Mouse (Mus musculus) frontal cortex, postnatal 36 days (tissue): ENCODE results near the gene Pdrg1.

Experiments used
- DNase-seq, 2 experiments: peaks; one replicate each; pipeline ENCODE4 v3.0.0; 2022; ENCODE audit warnings: low spot score in 2 of 2

The Pdrg1 gene

GRCm38 (mm10) chr2:153014758-153015593, at the start of gene Pdrg1:
Gene Pdrg1, minus strand, starts transcription at chr2:153015427.
- DNase-seq: peak; percentile 96

- DNase-seq: no peak
These were observed 49.2 kb upstream of the Pdrg1 start for GRCm38 (mm10) chr2:153064190-153064970.

DNA sequence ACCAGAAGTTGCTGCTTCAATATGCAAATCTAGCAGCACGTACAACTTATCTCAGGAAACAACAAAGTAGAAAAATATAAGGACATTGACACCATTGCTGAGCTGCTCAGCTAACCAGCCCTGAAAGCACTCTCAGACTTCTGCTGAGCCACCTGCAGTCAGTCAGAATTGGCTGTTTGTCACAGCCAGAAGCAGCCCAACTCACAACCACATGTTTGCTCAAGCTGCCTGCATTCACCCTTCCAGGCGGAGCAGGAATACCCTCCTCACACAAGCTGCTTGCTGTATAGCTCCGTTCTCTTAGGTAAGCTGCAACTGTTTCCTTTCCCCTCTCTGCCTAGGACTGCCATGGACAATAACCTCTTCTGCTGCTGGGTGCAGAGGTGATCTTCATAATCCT, 48.2 kb upstream of the Pdrg1 start:
- DNase-seq: no peak

- DNase-seq: no peak
These were observed 45.0 kb upstream of the Pdrg1 start for GRCm38 (mm10) chr2:153060216-153060615.

DNA sequence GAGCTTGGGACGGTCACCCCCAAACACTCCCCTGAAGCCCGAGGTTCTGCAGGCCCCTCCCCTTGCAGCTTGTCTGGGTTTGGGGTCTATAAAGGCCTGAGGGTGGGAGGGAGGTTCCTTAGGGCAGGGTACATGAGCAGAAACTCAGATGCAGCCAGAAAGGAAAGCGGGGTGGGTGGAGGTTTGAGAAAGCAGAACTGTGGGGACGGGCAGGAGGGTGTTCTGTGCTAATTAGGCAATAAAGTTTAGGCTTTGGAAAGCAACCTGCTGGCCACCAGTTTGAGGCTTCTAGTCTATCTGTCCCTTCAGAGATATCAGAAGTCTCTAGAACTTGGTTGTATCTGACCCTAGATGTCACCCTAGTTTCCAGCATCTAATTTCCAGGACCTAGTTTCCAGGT, 43.1 kb upstream of the Pdrg1 start:
- no peak for DNase-seq

GRCm38 (mm10) chr2:153055270-153055920, 40.2 kb upstream of the Pdrg1 start:
- no peak for DNase-seq

DNA sequence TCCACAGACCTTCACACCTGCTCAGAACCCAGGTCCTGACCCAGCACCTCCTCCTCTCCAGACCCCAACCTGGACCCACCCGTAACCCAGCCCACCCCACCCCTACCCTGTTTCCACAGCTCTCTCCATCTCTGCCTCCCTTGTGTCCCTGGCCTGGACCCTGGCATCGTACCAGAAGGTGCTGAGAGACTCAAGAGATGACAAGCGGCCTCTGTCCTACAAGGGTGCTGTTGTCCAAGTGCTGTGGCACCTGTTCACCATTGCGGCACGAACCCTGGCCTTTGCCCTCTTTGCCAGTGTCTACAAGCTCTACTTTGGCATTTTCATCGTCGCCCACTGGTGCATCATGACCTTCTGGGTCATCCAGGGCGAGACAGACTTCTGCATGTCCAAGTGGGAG, 38.7 kb upstream of the Pdrg1 start:
- no peak for DNase-seq

- no peak for DNase-seq
These were observed 37.6 kb upstream of the Pdrg1 start for GRCm38 (mm10) chr2:153052700-153053351.

DNA sequence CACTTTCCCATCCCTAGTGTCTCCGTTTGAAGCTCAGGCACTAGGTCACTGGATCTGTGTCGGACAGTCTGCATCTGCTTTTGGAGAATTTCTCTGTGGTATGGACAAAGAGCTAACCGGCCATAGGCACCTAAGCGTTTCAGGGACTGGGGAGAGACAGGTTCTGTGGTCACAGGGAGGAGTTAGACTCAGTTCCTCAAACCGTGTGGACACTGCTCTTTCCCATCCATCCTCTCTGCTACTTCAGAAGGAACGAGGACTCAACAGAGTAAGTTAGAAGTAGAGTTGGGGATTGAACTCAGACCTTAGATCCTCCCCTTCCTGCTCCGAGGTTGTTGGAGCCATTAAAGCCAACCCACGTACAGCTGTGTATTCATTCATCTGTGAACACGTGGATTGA, 36.3 kb upstream of the Pdrg1 start:
- DNase-seq: no peak

- no peak for DNase-seq
These were observed 35.9 kb upstream of the Pdrg1 start for GRCm38 (mm10) chr2:153051095-153051494.

DNA sequence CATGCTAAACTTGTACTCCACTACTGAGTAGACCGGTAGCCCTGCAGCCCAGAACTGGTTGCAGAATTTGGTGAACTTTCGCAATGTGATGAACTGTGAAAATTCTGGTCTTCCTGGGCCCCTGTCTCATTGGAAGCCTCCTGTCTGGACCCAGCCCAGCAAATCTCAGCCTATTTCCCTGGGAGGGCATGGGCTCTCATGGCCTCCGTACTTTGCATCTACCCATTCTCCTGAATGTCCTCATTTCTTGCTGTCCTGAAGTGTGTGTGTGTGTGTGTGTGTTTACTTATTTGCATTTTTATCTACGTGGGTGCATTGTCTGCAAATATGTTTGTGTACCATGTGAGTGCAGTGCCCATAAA, 34.8 kb upstream of the Pdrg1 start:
- DNase-seq: no peak

DNA sequence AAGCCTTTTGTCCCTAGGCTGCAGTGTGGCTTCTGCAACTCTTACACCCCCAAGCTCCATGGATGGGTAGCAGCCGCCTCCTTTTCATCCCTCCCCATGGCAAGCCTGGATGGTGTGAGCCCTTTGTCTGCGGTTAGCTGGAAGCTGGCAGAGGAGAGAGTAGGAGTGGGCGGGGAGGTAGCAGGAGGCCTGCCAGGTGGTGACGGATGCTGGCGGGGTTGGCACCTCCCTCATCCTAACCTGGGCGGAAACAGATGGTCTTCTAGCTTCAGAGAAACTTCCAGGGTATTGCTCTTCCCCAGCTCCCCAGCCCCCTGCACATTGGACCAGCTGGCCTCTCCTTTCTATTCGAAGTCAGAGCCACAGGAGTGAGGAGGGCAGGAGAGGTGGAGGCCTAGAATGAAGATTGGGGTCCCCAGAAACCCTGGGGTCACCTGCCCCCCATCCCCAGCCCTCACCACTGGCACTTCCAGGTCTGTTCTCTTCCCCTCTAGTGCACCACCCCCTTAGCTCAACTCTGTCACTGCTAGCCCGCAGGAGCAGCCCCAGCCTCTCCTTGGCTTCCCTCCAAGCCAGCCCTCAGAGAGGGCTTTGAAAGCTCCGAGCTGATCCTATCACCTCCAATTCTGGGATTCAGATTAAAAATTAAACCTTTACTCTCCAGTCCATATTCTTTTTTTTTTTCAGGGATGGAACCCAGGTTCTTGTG, 34.2 kb upstream of the Pdrg1 start:
- DNase-seq: peak; percentile 59 to 72

GRCm38 (mm10) chr2:153047828-153048465, 32.7 kb upstream of the Pdrg1 start:
- DNase-seq: peak; percentile 61 to 65

DNA sequence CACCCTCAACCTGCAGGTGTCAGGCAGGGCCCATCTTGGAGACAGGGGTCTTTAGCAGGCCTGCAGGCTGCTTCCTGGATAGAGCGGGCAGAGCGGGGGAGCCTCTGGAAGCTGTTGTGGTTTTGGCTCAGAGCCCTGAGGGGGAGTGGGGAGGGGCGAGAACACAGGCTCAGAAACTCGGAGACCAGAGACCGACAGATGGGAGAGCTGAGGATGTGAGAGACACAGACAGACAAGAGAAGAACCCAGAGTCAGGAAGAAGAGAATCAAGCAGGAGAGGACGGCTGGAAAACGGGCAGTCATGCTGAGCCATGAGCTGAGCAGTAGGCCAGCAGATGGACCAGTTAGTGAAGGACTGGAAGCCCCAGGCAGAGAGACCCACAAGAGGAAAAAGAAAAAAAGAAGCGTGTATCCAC, 30.7 kb upstream of the Pdrg1 start:
- DNase-seq: peak; percentile 74 to 76

GRCm38 (mm10) chr2:153043886-153044285, 28.7 kb upstream of the Pdrg1 start:
- DNase-seq: no peak

DNA sequence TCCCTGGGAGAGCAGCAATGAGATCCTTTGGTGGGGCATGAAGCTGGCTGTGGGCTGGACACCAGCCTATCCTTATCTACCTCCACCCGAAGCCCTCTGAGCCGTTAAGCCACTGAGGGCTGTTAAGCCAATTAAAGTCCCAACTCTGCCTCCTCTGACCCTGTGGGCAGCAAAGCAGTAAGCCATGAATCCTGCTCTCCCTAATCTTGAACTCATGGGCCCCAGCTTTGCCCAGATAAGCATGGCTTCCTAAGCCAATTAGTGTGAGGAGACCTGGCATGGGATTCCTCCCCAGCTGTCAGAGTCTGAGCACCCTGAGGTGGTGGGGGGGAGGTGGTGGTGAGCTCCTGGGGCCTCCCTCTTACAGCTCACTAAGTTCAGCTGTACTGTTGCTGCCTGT, 21.5 kb upstream of the Pdrg1 start:
- DNase-seq: no peak

DNA sequence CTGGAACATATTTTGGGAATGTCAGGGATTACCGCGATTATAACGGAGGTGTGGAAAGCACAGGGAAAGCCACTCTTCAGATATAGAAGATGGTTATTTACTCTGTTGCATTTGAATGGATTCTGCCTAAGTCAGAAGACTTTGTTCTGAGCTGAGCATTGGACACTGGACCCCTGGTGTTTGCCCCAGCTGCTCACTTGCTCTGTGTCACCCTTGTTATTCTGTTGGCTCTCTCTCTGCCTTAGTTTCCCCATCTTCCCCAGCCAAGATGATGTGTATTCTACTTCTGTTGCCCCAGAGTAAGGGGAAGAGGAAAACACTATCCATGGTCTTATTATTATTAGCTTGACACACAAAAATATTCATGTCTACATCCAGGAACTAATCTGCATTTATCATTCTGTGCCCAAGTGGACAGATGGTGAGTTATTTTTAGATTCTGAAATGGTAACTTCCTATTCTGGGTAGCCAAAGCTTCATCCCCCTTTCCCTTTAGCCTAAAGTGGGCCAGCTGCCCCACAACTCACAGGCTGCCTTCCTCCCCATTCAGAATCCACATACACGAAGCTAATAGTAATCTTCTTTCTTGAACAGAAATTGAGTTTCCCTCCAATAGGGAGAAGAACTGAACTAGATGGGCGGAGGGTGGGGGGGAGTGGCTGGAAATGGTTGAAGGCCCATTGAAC, 18.5 kb upstream of the Pdrg1 start:
- no peak for DNase-seq

- no peak for DNase-seq
These were observed 17.7 kb upstream of the Pdrg1 start for GRCm38 (mm10) chr2:153032973-153033372.

- DNase-seq: no peak
These were observed 17.0 kb upstream of the Pdrg1 start for GRCm38 (mm10) chr2:153032083-153032842.
